Mouse (Mus musculus) skeletal muscle tissue, adult 2 months (tissue): ENCODE results near the gene Slc25a51.
"Not testable (repeated sequence)": the region's sequence is repeated elsewhere in the genome, so short reads cannot be mapped to it uniquely, and the experiment has no call there.

ENCODE experiments used
- DNase-seq: peaks from one replicate; pipeline ENCODE4 v3.0.0-alpha.2; 2012; ENCODE audit warnings: low read depth, low spot score

Slc25a51 gene

DNA sequence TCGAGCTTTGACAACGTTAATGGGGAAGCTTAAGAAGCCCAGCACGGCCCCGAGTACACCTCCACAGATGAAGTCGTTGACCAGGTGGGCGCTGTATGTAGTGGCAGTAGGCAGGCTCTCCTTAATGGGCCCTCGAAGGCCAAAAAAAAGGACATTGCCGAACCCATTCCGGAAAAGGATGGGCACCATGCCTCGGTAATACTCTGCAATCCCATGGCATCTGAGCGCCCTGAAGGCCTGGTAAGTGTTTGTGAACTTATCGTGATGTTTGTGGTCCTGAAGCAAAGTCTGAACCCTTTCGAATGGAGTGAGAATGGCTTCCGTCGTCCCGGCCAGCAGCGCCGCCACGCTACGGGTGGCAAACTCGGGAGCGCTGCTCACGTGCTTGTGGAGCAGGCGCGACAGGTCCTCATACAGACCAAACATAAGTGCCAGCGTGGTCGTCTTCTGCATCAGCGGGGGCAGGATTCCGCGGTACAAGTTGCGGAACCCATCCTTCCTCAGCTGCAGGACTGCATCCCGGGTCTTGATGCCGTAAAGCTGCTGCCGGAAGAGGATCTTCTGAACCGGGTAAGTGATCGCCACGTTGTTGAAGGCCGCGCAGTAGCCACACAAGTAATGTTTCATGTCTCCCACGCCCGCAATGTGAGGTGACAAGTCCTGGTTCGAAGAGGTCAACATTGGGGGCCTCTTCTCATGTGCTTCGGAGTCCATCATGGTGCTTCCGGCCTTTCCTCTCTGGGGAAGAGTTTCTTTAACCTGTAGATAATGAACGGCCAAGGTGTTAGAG is 8.9 kb downstream of the Slc25a51 start:
- no peak for DNase-seq

DNA sequence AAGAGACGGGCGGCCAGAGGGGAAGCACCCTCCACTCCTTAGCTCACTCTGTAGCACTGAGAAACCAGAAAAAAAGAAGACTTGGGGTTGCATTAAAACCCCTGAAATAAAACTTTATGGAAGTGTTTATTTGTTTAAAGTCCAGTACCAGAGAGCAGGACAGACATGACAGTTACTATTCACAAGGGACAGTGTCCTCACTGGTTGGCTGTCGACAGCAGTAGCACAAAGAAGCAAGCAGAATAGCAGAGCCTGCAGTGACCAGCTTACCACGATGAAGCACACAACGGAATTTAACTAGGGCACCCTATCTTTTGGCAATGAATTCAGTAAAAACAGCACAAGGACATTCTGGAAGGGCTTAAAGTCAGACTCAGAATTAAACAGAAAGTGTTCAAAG is 10.3 kb downstream of the Slc25a51 start:
- not testable (repeated sequence) for DNase-seq

DNA sequence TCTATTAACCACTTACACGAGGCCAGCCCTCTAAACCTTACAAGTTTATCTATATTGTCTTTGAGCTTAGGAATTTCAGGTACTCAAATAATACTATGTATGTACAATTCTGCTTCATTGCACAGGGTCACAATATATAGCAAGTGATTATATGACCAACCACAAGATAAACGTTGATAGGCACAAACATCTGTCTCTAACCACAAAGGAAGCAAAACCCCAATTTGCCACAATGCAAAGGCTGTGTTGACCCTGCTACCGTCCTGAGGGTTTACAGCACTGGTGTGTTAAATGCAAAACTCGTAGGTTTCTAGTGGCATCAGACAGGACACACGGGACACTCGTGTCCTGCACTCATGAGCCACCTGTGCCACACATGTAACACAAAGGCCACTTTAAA is 12.4 kb downstream of the Slc25a51 start:
- not testable (repeated sequence) for DNase-seq

- no peak for DNase-seq
Observed at GRCm38 (mm10) chr4:45393658-45394057, 14.9 kb downstream of the Slc25a51 start.

GRCm38 (mm10) chr4:45392994-45393393 is 15.6 kb downstream of the Slc25a51 start:
- DNase-seq: no peak

- DNase-seq: no peak
Observed at GRCm38 (mm10) chr4:45392572-45392971, 16.0 kb downstream of the Slc25a51 start.

GRCm38 (mm10) chr4:45392099-45392498 is 16.5 kb downstream of the Slc25a51 start:
- DNase-seq: no peak

DNA sequence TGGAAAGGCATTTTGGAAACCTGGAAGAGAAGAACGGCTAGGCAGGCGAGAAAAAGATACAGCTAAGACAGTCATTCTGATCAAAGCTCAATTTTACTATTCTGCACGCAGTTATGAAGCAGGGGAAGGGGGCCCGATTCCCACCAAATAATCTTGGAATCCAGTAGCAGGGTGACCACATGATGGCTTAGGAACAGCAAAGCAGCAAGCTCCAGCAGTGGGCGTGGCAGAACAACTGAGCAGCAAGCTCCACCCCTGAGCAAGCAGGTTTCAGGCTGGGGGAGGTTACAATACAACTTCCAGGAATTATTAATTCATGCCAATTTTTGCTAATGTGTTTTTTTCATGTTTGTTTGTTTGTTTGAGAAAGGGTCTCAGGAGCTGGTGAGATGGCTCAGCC is 21.3 kb downstream of the Slc25a51 start:
- DNase-seq: not testable (repeated sequence)

DNA sequence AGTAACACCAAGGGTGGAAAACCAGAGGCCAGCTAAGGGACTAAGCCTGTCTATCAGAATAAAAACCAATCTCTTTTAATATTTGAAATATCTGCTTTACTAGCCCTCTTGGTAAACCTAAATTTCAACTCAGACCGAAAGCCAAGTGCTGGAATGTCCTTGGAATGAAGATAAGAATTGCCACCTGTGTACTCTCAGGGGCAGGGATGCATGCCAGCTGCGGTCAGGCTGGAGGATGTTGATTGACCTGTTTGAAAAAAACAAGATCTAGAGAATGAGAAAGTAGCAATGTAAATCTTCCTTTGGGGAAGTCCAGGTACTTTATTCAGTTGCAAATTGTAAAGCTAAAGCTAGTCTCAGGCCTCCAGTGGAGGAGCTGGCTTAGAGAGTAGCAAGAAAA is 26.4 kb downstream of the Slc25a51 start:
- not testable (repeated sequence) for DNase-seq

GRCm38 (mm10) chr4:45380903-45381580 is 27.5 kb downstream of the Slc25a51 start:
- DNase-seq: not testable (repeated sequence)

DNA sequence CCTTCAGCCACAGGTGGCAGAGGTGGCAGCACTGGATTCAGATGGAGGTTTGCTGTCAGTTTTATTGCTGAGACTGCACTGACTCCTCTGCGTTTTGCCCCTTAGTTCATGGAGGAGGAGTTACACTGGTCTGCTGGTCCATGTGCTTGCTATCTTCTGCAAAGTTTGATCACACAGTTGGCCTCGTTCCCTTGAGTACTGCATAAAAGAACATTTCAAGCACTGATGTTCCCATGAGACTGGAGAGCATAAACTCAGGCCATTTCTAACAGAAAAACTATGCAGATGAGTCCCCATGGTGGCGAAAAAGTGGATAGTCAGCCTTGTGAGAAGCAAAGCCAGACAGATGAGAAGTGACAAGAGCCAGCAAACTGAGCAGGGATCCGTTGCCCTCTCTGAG is 32.0 kb downstream of the Slc25a51 start:
- peak; percentile 30 for DNase-seq

DNA sequence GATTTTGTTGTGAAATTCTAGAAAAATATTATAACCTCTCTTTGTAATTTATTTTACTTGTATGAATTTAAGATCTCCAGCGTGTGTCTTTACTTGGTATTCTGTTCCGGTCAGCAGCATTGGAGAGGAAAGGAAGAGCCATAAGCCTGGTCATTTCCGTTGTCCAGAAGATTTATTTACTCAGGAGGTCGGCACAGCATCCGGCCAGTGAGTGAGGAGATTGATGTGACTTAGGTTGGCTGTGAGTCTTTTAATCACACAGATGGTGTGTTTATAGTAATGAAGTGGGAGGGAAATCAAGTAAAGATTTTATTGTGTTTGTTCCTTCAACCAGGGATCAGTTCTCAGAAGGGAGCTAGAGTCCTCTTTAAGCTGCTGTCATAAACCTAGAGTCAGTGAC is 33.7 kb downstream of the Slc25a51 start:
- no peak for DNase-seq

GRCm38 (mm10) chr4:45371261-45371660 is 37.3 kb downstream of the Slc25a51 start:
- no peak for DNase-seq

DNA sequence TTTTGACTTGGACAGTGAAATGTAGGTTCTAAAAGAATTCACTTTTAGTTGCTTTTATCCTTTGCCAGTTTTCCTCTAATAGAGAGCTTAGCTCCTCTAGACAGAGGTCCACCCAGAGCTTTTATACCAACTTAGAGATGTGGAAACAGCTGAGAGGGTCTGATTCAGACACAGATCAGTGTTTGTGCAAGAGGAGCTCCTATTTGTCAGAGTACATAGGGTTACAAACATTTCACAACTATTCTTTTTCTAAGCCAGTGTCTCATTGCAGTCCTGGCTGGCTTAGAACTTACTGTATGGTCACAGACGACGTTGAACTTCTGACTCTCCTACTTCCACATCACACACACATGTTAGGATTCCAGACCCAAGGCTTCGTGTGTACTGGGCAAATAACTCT is 51.9 kb downstream of the Slc25a51 start:
- no peak for DNase-seq
